Mouse (Mus musculus): Measurements from ENCODE around the gene Zdhhc14. TPM values are rescaled to one million over a fixed set of nuclear protein-coding genes. Genes with fewer than 3 reads are reported as not detected.

Gene Zdhhc14
- polyA plus RNA-seq, 1 experiment from 2014 or later = 7.2 TPM

- H3K4me3 ChIP-seq = no peak overlapping the region
- ATAC-seq (ENCODE audit: low FRiP score, low read depth) = no peak
- no peaks in the 10 kb centered on the region for H3K9me3 ChIP-seq
- no peaks in the 10 kb centered on the region for H3K4me1 ChIP-seq
- H3K4me2 ChIP-seq (replicated peaks) = no peak overlapping the region
- no peak overlapping the region for H3K9ac ChIP-seq
- no peaks in the 10 kb centered on the region for H3K27me3 ChIP-seq (replicated peaks)
- no peak overlapping the region for H3K27ac ChIP-seq
- whole genome bisulfite sequencing = 72% methylated on average over 5 of the region's 5 CpGs
- no peaks in the 10 kb centered on the region for H3K36me3 ChIP-seq
Measured at GRCm38 (mm10) chr17:5544065-5544464, 51.7 kb downstream of the Zdhhc14 start.

GRCm38 (mm10) chr17:5545065-5545464, 52.7 kb downstream of the Zdhhc14 start:
- ATAC-seq (ENCODE audit: low FRiP score, low read depth) = no peak
- WGBS = 93% methylated on average over 2 of the region's 2 CpGs
- no peaks in the 10 kb centered on the region for H3K9me3 ChIP-seq

GRCm38 (mm10) chr17:5548546-5548945, 56.2 kb downstream of the Zdhhc14 start:
- Histone ChIP-seq H3K9ac (no peak overlapping the region), H3K4me1 (no peaks in the 10 kb centered on the region), H3K36me3 (no peaks in the 10 kb centered on the region), H3K27me3 (replicated peaks) (no peaks in the 10 kb centered on the region), H3K27ac (no peak overlapping the region), H3K4me3 (no peak overlapping the region), H3K9me3 (no peaks in the 10 kb centered on the region), H3K4me2 (replicated peaks) (no peak overlapping the region)
- no peak for ATAC-seq (ENCODE audit: low FRiP score, low read depth)
- WGBS = 94% methylated on average over 2 of the region's 2 CpGs

More at GRCm38 (mm10) chr17:5545065-5545464, 52.7 kb downstream of the Zdhhc14 start:
- no peaks in the 10 kb centered on the region for H3K4me1 ChIP-seq
- H3K27me3 ChIP-seq (replicated peaks) = no peaks in the 10 kb centered on the region
- H3K4me2 ChIP-seq (replicated peaks) = no peak overlapping the region
- H3K9ac ChIP-seq = no peak overlapping the region
- H3K27ac ChIP-seq = no peak overlapping the region
- no peak overlapping the region for H3K4me3 ChIP-seq
- no peaks in the 10 kb centered on the region for H3K36me3 ChIP-seq

GRCm38 (mm10) chr17:5549460-5549859, 57.1 kb downstream of the Zdhhc14 start:
- no peak overlapping the region for H3K4me2 ChIP-seq (replicated peaks)
- H3K27ac ChIP-seq = no peak overlapping the region
- no peak for ATAC-seq (ENCODE audit: low FRiP score, low read depth)
- H3K9me3 ChIP-seq = no peaks in the 10 kb centered on the region
- H3K36me3 ChIP-seq = no peaks in the 10 kb centered on the region
- no peak overlapping the region for H3K9ac ChIP-seq
- no peaks in the 10 kb centered on the region for H3K27me3 ChIP-seq (replicated peaks)
- H3K4me1 ChIP-seq = no peaks in the 10 kb centered on the region
- WGBS = 93% methylated on average over 6 of the region's 6 CpGs
- H3K4me3 ChIP-seq = no peak overlapping the region

DNA sequence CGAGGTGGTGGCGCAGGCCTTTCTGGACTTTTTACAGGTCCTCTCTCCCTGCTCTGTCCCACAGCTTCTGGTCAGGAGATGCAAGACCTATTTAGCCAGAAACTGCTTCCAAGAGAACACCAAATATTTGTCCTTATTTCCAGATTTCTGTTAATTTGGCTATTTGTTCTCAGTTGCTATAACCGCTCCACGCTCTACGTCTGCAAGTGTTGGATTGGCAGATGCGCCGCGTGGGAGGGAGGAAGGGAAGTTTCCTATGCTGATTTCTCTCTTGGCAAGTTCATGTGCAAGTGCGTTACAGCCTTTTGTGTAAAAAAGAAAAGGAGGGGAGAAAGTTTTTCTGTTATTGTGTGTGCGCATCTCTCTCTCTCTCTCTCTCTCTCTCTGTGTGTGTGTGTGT, 58.1 kb downstream of the Zdhhc14 start:
- H3K4me3 ChIP-seq = no peak overlapping the region
- H3K4me1 ChIP-seq = no peaks in the 10 kb centered on the region
- no peak for ATAC-seq (ENCODE audit: low FRiP score, low read depth)
- 89% methylated on average over 10 of the region's 10 CpGs for WGBS
- H3K9me3 ChIP-seq = no peaks in the 10 kb centered on the region
- H3K4me2 ChIP-seq (replicated peaks) = no peak overlapping the region
- no peaks in the 10 kb centered on the region for H3K27me3 ChIP-seq (replicated peaks)
- no peak overlapping the region for H3K27ac ChIP-seq
- no peak overlapping the region for H3K9ac ChIP-seq
- no peaks in the 10 kb centered on the region for H3K36me3 ChIP-seq

DNA sequence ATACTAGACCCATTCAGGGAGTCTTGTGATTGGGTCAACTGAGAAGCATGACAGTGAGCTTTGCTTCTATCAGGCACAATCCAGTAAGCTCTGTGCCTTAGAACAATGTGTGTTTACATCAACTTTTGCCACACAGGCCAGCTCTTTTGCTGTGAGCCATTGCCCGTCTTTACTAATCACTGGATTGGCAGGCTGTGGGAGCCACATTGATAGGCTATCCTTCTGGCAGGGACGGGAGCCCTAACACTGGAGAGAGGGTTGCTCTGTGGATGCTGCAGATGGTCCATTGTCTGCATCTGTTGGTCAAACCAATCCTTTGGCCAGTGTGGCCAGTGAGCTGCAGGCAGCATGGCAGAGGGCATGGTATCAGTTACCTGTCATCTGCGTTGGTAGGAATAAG, 58.8 kb downstream of the Zdhhc14 start:
- no peaks in the 10 kb centered on the region for H3K27me3 ChIP-seq (replicated peaks)
- H3K4me1 ChIP-seq = no peaks in the 10 kb centered on the region
- H3K36me3 ChIP-seq = no peaks in the 10 kb centered on the region
- no peak for ATAC-seq (ENCODE audit: low FRiP score, low read depth)
- no peak overlapping the region for H3K9ac ChIP-seq
- H3K9me3 ChIP-seq = no peaks in the 10 kb centered on the region
- H3K27ac ChIP-seq = no peak overlapping the region
- 86% methylated on average over 3 of the region's 3 CpGs for WGBS
- no peak overlapping the region for H3K4me2 ChIP-seq (replicated peaks)
- no peak overlapping the region for H3K4me3 ChIP-seq

- H3K9ac ChIP-seq = no peak overlapping the region
- no peaks in the 10 kb centered on the region for H3K9me3 ChIP-seq
- no peaks in the 10 kb centered on the region for H3K4me1 ChIP-seq
- H3K4me2 ChIP-seq (replicated peaks) = no peak overlapping the region
- ATAC-seq (ENCODE audit: low FRiP score, low read depth) = no peak
- 77% methylated on average over 14 of the region's 14 CpGs for WGBS
- H3K27me3 ChIP-seq (replicated peaks) = no peaks in the 10 kb centered on the region
- H3K27ac ChIP-seq = no peak overlapping the region
- H3K4me3 ChIP-seq = no peak overlapping the region
- H3K36me3 ChIP-seq = no peaks in the 10 kb centered on the region
Measured at GRCm38 (mm10) chr17:5552036-5552760, 59.8 kb downstream of the Zdhhc14 start.

- no peaks in the 10 kb centered on the region for H3K9me3 ChIP-seq
- 90% methylated on average over 5 of the region's 5 CpGs for WGBS
- no peaks in the 10 kb centered on the region for H3K27me3 ChIP-seq (replicated peaks)
- no peaks in the 10 kb centered on the region for H3K36me3 ChIP-seq
- no peak for ATAC-seq (ENCODE audit: low FRiP score, low read depth)
- no peak overlapping the region for H3K4me2 ChIP-seq (replicated peaks)
- no peak overlapping the region for H3K4me3 ChIP-seq
- H3K27ac ChIP-seq = no peak overlapping the region
- H3K9ac ChIP-seq = no peak overlapping the region
- H3K4me1 ChIP-seq = no peaks in the 10 kb centered on the region
Measured at GRCm38 (mm10) chr17:5553556-5553955, 61.2 kb downstream of the Zdhhc14 start.

- Histone ChIP-seq H3K4me1 (no peaks in the 10 kb centered on the region), H3K36me3 (no peaks in the 10 kb centered on the region), H3K9ac (no peak overlapping the region), H3K4me3 (no peak overlapping the region), H3K27ac (no peak overlapping the region), H3K4me2 (replicated peaks) (no peak overlapping the region), H3K27me3 (replicated peaks) (no peaks in the 10 kb centered on the region), H3K9me3 (no peaks in the 10 kb centered on the region)
- 90% methylated on average over 2 of the region's 2 CpGs for WGBS
- no peak for ATAC-seq (ENCODE audit: low FRiP score, low read depth)
Measured at GRCm38 (mm10) chr17:5554573-5554972, 62.2 kb downstream of the Zdhhc14 start.

GRCm38 (mm10) chr17:5556568-5556967, 64.2 kb downstream of the Zdhhc14 start:
- no peak overlapping the region for H3K9ac ChIP-seq
- no peak for ATAC-seq (ENCODE audit: low FRiP score, low read depth)
- no peaks in the 10 kb centered on the region for H3K36me3 ChIP-seq
- H3K4me2 ChIP-seq (replicated peaks) = no peak overlapping the region
- no peaks in the 10 kb centered on the region for H3K9me3 ChIP-seq
- H3K27ac ChIP-seq = no peak overlapping the region
- no peak overlapping the region for H3K4me3 ChIP-seq
- H3K27me3 ChIP-seq (replicated peaks) = no peaks in the 10 kb centered on the region
- 74% methylated on average over 8 of the region's 8 CpGs for WGBS
- H3K4me1 ChIP-seq = no peaks in the 10 kb centered on the region

DNA sequence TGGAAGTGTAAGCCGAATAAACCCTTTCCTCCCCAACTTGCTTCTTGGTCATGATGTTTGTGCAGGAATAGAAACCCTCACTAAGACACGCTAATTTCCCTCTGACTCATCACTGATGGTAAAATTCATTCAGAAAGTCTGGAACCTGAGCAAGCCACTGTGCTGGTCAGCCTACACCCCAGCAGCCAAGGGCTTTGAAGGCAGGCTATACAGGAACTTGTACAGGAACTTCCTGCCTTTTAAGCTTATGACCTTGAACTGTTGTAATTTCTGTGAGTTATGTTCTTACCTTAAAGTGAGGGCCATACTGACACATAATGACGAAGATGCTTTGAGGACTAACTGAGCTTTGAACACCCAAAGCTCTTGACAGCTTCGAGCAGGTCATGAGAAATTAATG, 67.9 kb downstream of the Zdhhc14 start:
- no peak for ATAC-seq (ENCODE audit: low FRiP score, low read depth)
- WGBS = 91% methylated on average over 4 of the region's 4 CpGs
- peaks cover 4% of the 10 kb centered on the region; the same call in 1 of the 2 replicates for H3K9me3 ChIP-seq
- no peak overlapping the region for H3K9ac ChIP-seq
- H3K4me1 ChIP-seq = no peaks in the 10 kb centered on the region
- H3K27me3 ChIP-seq (replicated peaks) = no peaks in the 10 kb centered on the region
- no peaks in the 10 kb centered on the region for H3K36me3 ChIP-seq
- no peak overlapping the region for H3K4me2 ChIP-seq (replicated peaks)
- H3K27ac ChIP-seq = no peak overlapping the region
- H3K4me3 ChIP-seq = no peak overlapping the region

DNA sequence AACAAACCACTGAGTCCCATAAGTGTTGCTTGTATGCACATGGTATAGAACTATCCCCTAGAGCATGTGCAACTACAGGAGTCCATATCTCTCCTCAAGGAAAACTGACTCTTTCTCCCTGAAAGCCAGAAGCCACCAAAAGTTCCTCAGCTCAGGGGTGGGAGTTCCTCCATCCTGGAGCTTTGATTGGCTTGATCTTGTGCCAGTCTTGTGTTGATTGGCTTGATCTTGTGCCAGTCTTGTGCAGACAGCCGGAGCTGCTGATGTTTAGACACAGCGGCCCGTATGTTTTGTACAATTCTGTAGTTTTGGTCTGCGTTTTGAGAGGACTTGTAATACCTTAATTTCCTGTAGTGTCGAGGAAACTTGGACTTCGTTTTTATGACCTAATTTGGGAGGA, 70.8 kb downstream of the Zdhhc14 start:
- H3K4me1 ChIP-seq = peaks cover 4% of the 10 kb centered on the region
- no peak overlapping the region for H3K27ac ChIP-seq
- H3K4me2 ChIP-seq (replicated peaks) = no peak overlapping the region
- no peak overlapping the region for H3K4me3 ChIP-seq
- ATAC-seq (ENCODE audit: low FRiP score, low read depth) = no peak
- peaks cover 4% of the 10 kb centered on the region; the same call in 1 of the 2 replicates for H3K9me3 ChIP-seq
- H3K36me3 ChIP-seq = no peaks in the 10 kb centered on the region
- H3K9ac ChIP-seq = no peak overlapping the region
- no peaks in the 10 kb centered on the region for H3K27me3 ChIP-seq (replicated peaks)
- 91% methylated on average over 6 of the region's 6 CpGs for WGBS

- no peak for ATAC-seq (ENCODE audit: low FRiP score, low read depth)
- no peak overlapping the region for H3K27ac ChIP-seq
- no peaks in the 10 kb centered on the region for H3K36me3 ChIP-seq
- no peak overlapping the region for H3K4me2 ChIP-seq (replicated peaks)
- H3K27me3 ChIP-seq (replicated peaks) = no peaks in the 10 kb centered on the region
- peaks cover 4% of the 10 kb centered on the region; the same call in 1 of the 2 replicates for H3K9me3 ChIP-seq
- no peak overlapping the region for H3K4me3 ChIP-seq
- no peak overlapping the region for H3K9ac ChIP-seq
- H3K4me1 ChIP-seq = peaks cover 4% of the 10 kb centered on the region
- WGBS = 85% methylated on average over 7 of the region's 7 CpGs
Measured at GRCm38 (mm10) chr17:5566006-5566405, 73.6 kb downstream of the Zdhhc14 start.
